Mouse (Mus musculus): ENCODE data around the gene Maz.

GRCm38 (mm10) chr7:127066317-127066716, 39.5 kb upstream of the Maz start:
- TF ChIP-seq CTCF (IDR thresholded peaks at IDR 0.05; ENCODE audit: low read depth) (no peak), EP300 (IDR thresholded peaks at IDR 0.05; ENCODE audit: low read depth) (no peak)

All from heart, postnatal 0 days (tissue).